8 mouse cellular contexts compared by ENCODE assay signal in the genomic region with DNA sequence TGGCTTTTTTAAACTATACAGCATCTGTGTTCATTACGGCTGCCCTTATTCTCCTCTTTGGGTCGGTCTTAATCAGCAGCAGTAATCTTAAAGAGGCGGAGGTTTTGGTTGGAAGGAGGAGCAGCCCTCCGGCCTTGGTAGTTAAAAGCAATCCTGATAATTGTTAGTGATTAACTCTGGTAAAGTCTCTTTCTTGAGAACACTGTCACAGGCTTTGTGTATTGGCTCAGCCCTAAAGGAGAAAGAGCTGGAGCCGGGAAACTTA. TPM values are rescaled to one million over a fixed set of nuclear protein-coding genes. Genes with fewer than 3 reads are reported as not detected.
DNase-seq lines count a peak whose midpoint lies in the region; ATAC-seq and TF ChIP-seq lines count a peak whose summit lies in the region.

No protein-coding gene starts in this region.

- peak overlapping the region; percentile 65 for H3K4me3 ChIP-seq in lung, postnatal 0 days (ENCODE audit: low read depth, low read length)
- peak overlapping the region; percentile 74 for H3K4me3 ChIP-seq in forebrain, embryonic 10.5 days
- peak overlapping the region; percentile 72 for H3K4me3 ChIP-seq in liver, embryonic 12.5 days
- H3K4me3 ChIP-seq in stomach, embryonic 16.5 days (replicated peaks; ENCODE audit: low read length), result peak overlapping the region; percentile 88

- peak overlapping the region; percentile 62; the same call in 1 of the 2 replicates for H3K9ac ChIP-seq in lung, postnatal 0 days (replicated peaks; ENCODE audit: low read depth)
- peak overlapping the region; percentile 73 for H3K9ac ChIP-seq in liver, embryonic 12.5 days
- H3K9ac ChIP-seq in stomach, embryonic 16.5 days (ENCODE audit: low read length), result peak overlapping the region; percentile 82

- peak overlapping the region; percentile 66 for H3K4me2 ChIP-seq in lung, postnatal 0 days (replicated peaks; ENCODE audit: low read depth, low read length)
- H3K4me2 ChIP-seq in liver, embryonic 12.5 days, result peak overlapping the region; percentile 89
- peak overlapping the region; percentile 83 for H3K4me2 ChIP-seq in stomach, embryonic 16.5 days (ENCODE audit: low read depth, low read length)

- 18% methylated on average over 5 of the region's 5 CpGs for WGBS in lung, postnatal 0 days
- 5% methylated on average over 5 of the region's 5 CpGs for WGBS in forebrain, embryonic 10.5 days
- 6% methylated on average over 5 of the region's 5 CpGs for WGBS in liver, embryonic 12.5 days (ENCODE audit: insufficient replicate concordance)
- WGBS in stomach, embryonic 16.5 days, result 8% methylated on average over 5 of the region's 5 CpGs

- H3K27me3 ChIP-seq in lung, postnatal 0 days (replicated peaks; ENCODE audit: insufficient read depth, low read length), result no peaks in the 10 kb centered on the region
- H3K27me3 ChIP-seq in forebrain, embryonic 10.5 days (ENCODE audit: poor library complexity, severe bottlenecking), result no peaks in the 10 kb centered on the region
- H3K27me3 ChIP-seq in liver, embryonic 12.5 days (replicated peaks), result no peaks in the 10 kb centered on the region
- H3K27me3 ChIP-seq in stomach, embryonic 16.5 days (ENCODE audit: control insufficient read depth, insufficient read depth, low read length), result no peaks in the 10 kb centered on the region

- TF ChIP-seq EP300 in lung, postnatal 0 days (IDR thresholded peaks at IDR 0.05), result no peak

- peaks cover 10% of the 10 kb centered on the region; the same call in 1 of the 2 replicates for H3K4me1 ChIP-seq in lung, postnatal 0 days (ENCODE audit: insufficient read depth, low read depth, low read length)
- H3K4me1 ChIP-seq in forebrain, embryonic 10.5 days, result peaks cover 41% of the 10 kb centered on the region
- peaks cover 70% of the 10 kb centered on the region for H3K4me1 ChIP-seq in liver, embryonic 12.5 days
- peaks cover 16% of the 10 kb centered on the region for H3K4me1 ChIP-seq in stomach, embryonic 16.5 days (ENCODE audit: control insufficient read depth, insufficient read depth, low read length)

- no peak for DNase-seq in lung, postnatal 0 days (ENCODE audit: low spot score)
- no peak for DNase-seq in lung, postnatal 4 days
- no peak for DNase-seq in forebrain, embryonic 10.5 days (ENCODE audit: extremely low spot score, low spot score)
- no peak for DNase-seq in cerebellum, adult 18-20 months
- no peak for DNase-seq in T-cell, adult 2 months (ENCODE audit: low spot score)
- DNase-seq in thymus, postnatal 0 days (ENCODE audit: low spot score), result no peak

- H3K27ac ChIP-seq in lung, postnatal 0 days (ENCODE audit: low read length), result no peak overlapping the region
- H3K27ac ChIP-seq in forebrain, embryonic 10.5 days, result peak overlapping the region; percentile 96
- H3K27ac ChIP-seq in liver, embryonic 12.5 days, result peak overlapping the region; percentile 75
- peak overlapping the region; percentile 70; the same call in 1 of the 2 replicates for H3K27ac ChIP-seq in stomach, embryonic 16.5 days (ENCODE audit: low read length)

- TF ChIP-seq CTCF in lung, postnatal 0 days (IDR thresholded peaks at IDR 0.05), result no peak

- no peak for ATAC-seq in lung, postnatal 0 days
- ATAC-seq in liver, embryonic 12.5 days, result no peak
- no peak for ATAC-seq in stomach, embryonic 16.5 days (ENCODE audit: insufficient read depth, low FRiP score)

- no peaks in the 10 kb centered on the region for H3K9me3 ChIP-seq in lung, postnatal 0 days (ENCODE audit: low read length)
- H3K9me3 ChIP-seq in forebrain, embryonic 10.5 days, result no peaks in the 10 kb centered on the region
- H3K9me3 ChIP-seq in liver, embryonic 12.5 days (replicated peaks), result no peaks in the 10 kb centered on the region
- H3K9me3 ChIP-seq in stomach, embryonic 16.5 days (replicated peaks; ENCODE audit: control insufficient read depth, low read length), result no peaks in the 10 kb centered on the region

- H3K36me3 ChIP-seq in lung, postnatal 0 days (ENCODE audit: insufficient read depth, low read length), result no peaks in the 10 kb centered on the region
- 0 out of 2 replicates have a peak, but pooled peaks cover 3% of the 10 kb centered on the region for H3K36me3 ChIP-seq in forebrain, embryonic 10.5 days (replicated peaks)
- H3K36me3 ChIP-seq in liver, embryonic 12.5 days, result no peaks in the 10 kb centered on the region
- no peaks in the 10 kb centered on the region for H3K36me3 ChIP-seq in stomach, embryonic 16.5 days (ENCODE audit: control insufficient read depth, insufficient read depth, low read length)

RNA-seq across cellular contexts. Expression of gene Fam222b, which starts 21.6 kb away (rescaled TPM):
- 8.6 and 10.0 TPM in 2 replicates for polyA plus RNA-seq in lung, postnatal 0 days (2015; fragmentation: Nextera tagmentation; extraction: Ambion mirVana)
- 24.2 and 24.6 TPM in 2 replicates for polyA plus RNA-seq in forebrain, embryonic 10.5 days (2016; fragmentation: Nextera tagmentation; extraction: Ambion mirVana)
- 6.0 and 6.7 TPM in 2 replicates for polyA plus RNA-seq in liver, embryonic 12.5 days (2016; fragmentation: Nextera tagmentation; extraction: Ambion mirVana)
- polyA plus RNA-seq in stomach, embryonic 16.5 days (2015; fragmentation: Nextera tagmentation; extraction: Ambion mirVana), result 9.5 and 11.5 TPM in 2 replicates
- 6.1 and 6.6 TPM in 2 replicates for polyA plus RNA-seq in thymus, postnatal 0 days (2015; fragmentation: Nextera tagmentation; extraction: Ambion mirVana)

RNA-seq across cellular contexts. Expression of gene Eral1, which starts 35.9 kb away (rescaled TPM):
- polyA plus RNA-seq in lung, postnatal 0 days (2015; fragmentation: Nextera tagmentation; extraction: Ambion mirVana), result 14.8 and 17.7 TPM in 2 replicates
- polyA plus RNA-seq in forebrain, embryonic 10.5 days (2016; fragmentation: Nextera tagmentation; extraction: Ambion mirVana), result 39.7 and 40.7 TPM in 2 replicates
- polyA plus RNA-seq in liver, embryonic 12.5 days (2016; fragmentation: Nextera tagmentation; extraction: Ambion mirVana), result 23.2 and 25.5 TPM in 2 replicates
- polyA plus RNA-seq in stomach, embryonic 16.5 days (2015; fragmentation: Nextera tagmentation; extraction: Ambion mirVana), result 28.3 and 29.0 TPM in 2 replicates
- polyA plus RNA-seq in thymus, postnatal 0 days (2015; fragmentation: Nextera tagmentation; extraction: Ambion mirVana), result 22.4 and 24.5 TPM in 2 replicates

RNA-seq across cellular contexts. Expression of gene Traf4, which starts 49.3 kb away (rescaled TPM):
- polyA plus RNA-seq in lung, postnatal 0 days (2015; fragmentation: Nextera tagmentation; extraction: Ambion mirVana), result 33.0 and 33.9 TPM in 2 replicates
- polyA plus RNA-seq in forebrain, embryonic 10.5 days (2016; fragmentation: Nextera tagmentation; extraction: Ambion mirVana), result 97.6 and 104 TPM in 2 replicates
- 45.4 and 47.6 TPM in 2 replicates for polyA plus RNA-seq in liver, embryonic 12.5 days (2016; fragmentation: Nextera tagmentation; extraction: Ambion mirVana)
- 50.9 and 55.1 TPM in 2 replicates for polyA plus RNA-seq in stomach, embryonic 16.5 days (2015; fragmentation: Nextera tagmentation; extraction: Ambion mirVana)
- 57.5 and 58.6 TPM in 2 replicates for polyA plus RNA-seq in thymus, postnatal 0 days (2015; fragmentation: Nextera tagmentation; extraction: Ambion mirVana)
